ENCODE assay signal across 28 mouse cellular contexts in the genomic region with DNA sequence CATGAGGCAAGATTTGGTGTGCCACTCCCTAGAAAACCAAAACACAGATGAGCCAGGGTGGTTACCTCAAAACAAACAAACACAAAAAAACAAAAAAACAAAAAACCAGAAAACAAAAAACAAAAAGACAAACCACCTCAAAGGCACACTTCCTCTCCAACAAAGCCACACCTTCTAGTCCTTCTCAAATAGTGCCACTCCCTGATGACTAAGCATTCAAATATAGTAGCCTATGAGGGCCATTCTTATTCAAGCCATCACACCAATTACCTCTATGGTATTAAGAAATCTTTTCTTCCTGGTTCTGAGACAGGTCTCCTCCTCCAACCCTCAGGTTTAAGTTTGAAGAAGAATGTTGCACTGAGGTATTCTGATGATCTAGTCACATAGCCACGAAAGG.
DNase-seq lines count a peak whose midpoint lies in the region; ATAC-seq and TF ChIP-seq lines count a peak whose summit lies in the region.
"Had no signal": no experiment of that assay in that cellular context is flagged by ENCODE, and none has a peak within 500 bp of the region (broad histone marks: within the 10 kb centered on the region; RNA-seq: fewer than 3 reads in every experiment).

No protein-coding gene starts in this region.

- no peak for TF ChIP-seq POLR2A in small intestine, adult 2 months (IDR thresholded peaks at IDR 0.05; ENCODE audit: low read depth, low read length)

- no peak overlapping the region for H3K4me3 ChIP-seq in intestine, postnatal 0 days (ENCODE audit: low read depth, low read length)
- H3K4me3 ChIP-seq in intestine, embryonic 15.5 days (replicated peaks), result no peak overlapping the region
- H3K4me3 ChIP-seq in small intestine, adult 2 months (ENCODE audit: low read depth, low read length), result no peak overlapping the region
- H3K4me3 ChIP-seq: embryonic facial prominence, embryonic 10.5 days; embryonic facial prominence, embryonic 15.5 days; forebrain, embryonic 12.5 days; left cerebral cortex, adult 2 months; limb, embryonic 13.5 days; liver, embryonic 13.5 days; midbrain, embryonic 12.5 days; myocyte; neural tube, embryonic 12.5 days had no signal

- H3K4me1 ChIP-seq in intestine, postnatal 0 days (replicated peaks; ENCODE audit: control insufficient read depth, insufficient read depth, low read length), result peaks cover 3% of the 10 kb centered on the region; the same call in 1 of the 2 replicates
- H3K4me1 ChIP-seq in intestine, embryonic 15.5 days (replicated peaks), result peaks cover 24% of the 10 kb centered on the region; the same call in 1 of the 2 replicates
- H3K4me1 ChIP-seq in small intestine, adult 2 months (ENCODE audit: control insufficient read depth, insufficient read depth, insufficient read length, low read length), result peaks cover 46% of the 10 kb centered on the region
- H3K4me1 ChIP-seq: neural tube, embryonic 12.5 days had no signal

- no peaks in the 10 kb centered on the region for H3K36me3 ChIP-seq in intestine, postnatal 0 days (ENCODE audit: control insufficient read depth, insufficient read depth)
- no peaks in the 10 kb centered on the region for H3K36me3 ChIP-seq in intestine, embryonic 15.5 days
- H3K36me3 ChIP-seq in small intestine, adult 2 months (ENCODE audit: control insufficient read depth, insufficient read depth, low read length), result no peaks in the 10 kb centered on the region
- H3K36me3 ChIP-seq: embryonic facial prominence, embryonic 10.5 days; embryonic facial prominence, embryonic 15.5 days; forebrain, embryonic 12.5 days; limb, embryonic 13.5 days; liver, embryonic 13.5 days; midbrain, embryonic 12.5 days; neural tube, embryonic 12.5 days had no signal

- DNase-seq in induced T-regulatory cell, adult 2 months (ENCODE audit: low read depth), result peak; percentile 70
- DNase-seq in liver, result no peak
- DNase-seq in cerebellum, adult 11 months, result no peak
- DNase-seq in adrenal gland, postnatal 10 days, result no peak
- DNase-seq: adrenal gland, postnatal 25 days; cerebellum, adult 8-10 months; cerebellum, postnatal 25 days; forebrain, postnatal 0 days; gastrocnemius, postnatal 10 days; heart, postnatal 14 days; kidney, adult 11 months; kidney, postnatal 25 days; liver, embryonic 13.5 days; lung, adult 2 months; lung, postnatal 10 days; thymus, postnatal 14 days had no signal

- peak overlapping the region; percentile 86 for H3K27ac ChIP-seq in intestine, postnatal 0 days (ENCODE audit: low read depth, low read length)
- no peak overlapping the region for H3K27ac ChIP-seq in intestine, embryonic 15.5 days
- H3K27ac ChIP-seq in small intestine, adult 2 months (ENCODE audit: insufficient read depth, low read depth, low read length), result peak overlapping the region; percentile 89
- H3K27ac ChIP-seq: embryonic facial prominence, embryonic 10.5 days; embryonic facial prominence, embryonic 15.5 days; forebrain, embryonic 12.5 days; hindbrain, postnatal 0 days; limb, embryonic 13.5 days; midbrain, embryonic 12.5 days; neural tube, embryonic 12.5 days had no signal

- no peak for ATAC-seq in intestine, postnatal 0 days
- no peak for ATAC-seq in intestine, embryonic 15.5 days
- ATAC-seq: forebrain, postnatal 0 days; hindbrain, postnatal 0 days had no signal

- H3K9me3 ChIP-seq in intestine, postnatal 0 days (ENCODE audit: control insufficient read depth), result no peaks in the 10 kb centered on the region
- no peaks in the 10 kb centered on the region for H3K9me3 ChIP-seq in intestine, embryonic 15.5 days
- H3K9me3 ChIP-seq: embryonic facial prominence, embryonic 10.5 days; embryonic facial prominence, embryonic 15.5 days; forebrain, embryonic 12.5 days; limb, embryonic 13.5 days; midbrain, embryonic 12.5 days; neural tube, embryonic 12.5 days had no signal

- H3K9ac ChIP-seq in intestine, postnatal 0 days (ENCODE audit: low read depth, low read length), result no peak overlapping the region
- no peak overlapping the region for H3K9ac ChIP-seq in intestine, embryonic 15.5 days
- H3K9ac ChIP-seq: embryonic facial prominence, embryonic 15.5 days; forebrain, embryonic 12.5 days; forebrain, postnatal 0 days; limb, embryonic 13.5 days; liver, embryonic 13.5 days; midbrain, embryonic 12.5 days; neural tube, embryonic 12.5 days had no signal

- H3K4me2 ChIP-seq in intestine, postnatal 0 days (replicated peaks; ENCODE audit: low read depth), result no peak overlapping the region
- H3K4me2 ChIP-seq in intestine, embryonic 15.5 days (replicated peaks), result no peak overlapping the region
- H3K4me2 ChIP-seq: embryonic facial prominence, embryonic 15.5 days; forebrain, embryonic 12.5 days; limb, embryonic 13.5 days; liver, embryonic 13.5 days; midbrain, embryonic 12.5 days; neural tube, embryonic 12.5 days had no signal

- 91% methylated on average over 1 of the region's 1 CpGs for WGBS in intestine, postnatal 0 days
- WGBS in intestine, embryonic 15.5 days, result 96% methylated on average over 1 of the region's 1 CpGs
- 90% methylated on average over 1 of the region's 1 CpGs for WGBS in small intestine, adult 2 months

- no peak for TF ChIP-seq CTCF in intestine, postnatal 0 days (IDR thresholded peaks at IDR 0.05; ENCODE audit: low read depth)
- no peak for TF ChIP-seq CTCF in small intestine, adult 2 months (IDR thresholded peaks at IDR 0.05; ENCODE audit: extremely low read depth, insufficient read length, insufficient replicate concordance, low read depth, low read length)

- H3K27me3 ChIP-seq in intestine, postnatal 0 days (replicated peaks; ENCODE audit: control insufficient read depth, insufficient read depth, low read length), result no peaks in the 10 kb centered on the region
- H3K27me3 ChIP-seq in intestine, embryonic 15.5 days (replicated peaks), result no peaks in the 10 kb centered on the region
- no peaks in the 10 kb centered on the region for H3K27me3 ChIP-seq in small intestine, adult 2 months (ENCODE audit: control insufficient read depth, insufficient read depth, low read length)
- H3K27me3 ChIP-seq: embryonic facial prominence, embryonic 15.5 days; forebrain, embryonic 12.5 days; limb, embryonic 13.5 days; liver, embryonic 13.5 days; midbrain, embryonic 12.5 days; neural tube, embryonic 12.5 days had no signal
